Mouse (Mus musculus) midbrain, embryonic 15.5 days (tissue): ENCODE measurements around the gene Avpi1. TPM values are rescaled to one million over a fixed set of nuclear protein-coding genes. Genes with fewer than 3 reads are reported as not detected.

Experiments used
- ATAC-seq: fragments of 200-750 bp; cut with Nextera tagmentation; replicated peaks from 2 replicates; pipeline ENCODE4 v1.8.0; 2017; ENCODE audit warnings: moderate TSS enrichment
- H3K27ac ChIP-seq: fragments of 300-500 bp; sonication (generic); 2 replicates; pipeline ENCODE4 v1.5.1; 2015; ENCODE audit warnings: mild to moderate bottlenecking, inconsistent platforms
- H3K27me3 ChIP-seq: fragments of 300-500 bp; sonication (generic); replicated peaks from 2 replicates; pipeline ENCODE4 v1.6.1; 2015; ENCODE audit warnings: inconsistent platforms
- H3K36me3 ChIP-seq: fragments of 300-500 bp; sonication (generic); replicated peaks from 2 replicates; pipeline ENCODE4 v1.6.1; 2015; ENCODE audit warnings: inconsistent platforms
- H3K4me1 ChIP-seq: fragments of 300-500 bp; sonication (generic); 2 replicates; pipeline ENCODE4 v1.6.1; 2015; ENCODE audit warnings: inconsistent platforms
- H3K4me2 ChIP-seq: fragments of 300-500 bp; sonication (generic); 2 replicates; pipeline ENCODE4 v1.6.1; 2015; ENCODE audit warnings: inconsistent platforms, mild to moderate bottlenecking, moderate library complexity
- H3K4me3 ChIP-seq: fragments of 300-500 bp; sonication (generic); 2 replicates; pipeline ENCODE4 v1.5.1; 2015; ENCODE audit warnings: mild to moderate bottlenecking, inconsistent platforms
- H3K9ac ChIP-seq: fragments of 300-500 bp; sonication (generic); 2 replicates; pipeline ENCODE4 v1.6.1; 2015; ENCODE audit warnings: mild to moderate bottlenecking, inconsistent platforms
- H3K9me3 ChIP-seq: fragments of 300-500 bp; sonication (generic); 2 replicates; pipeline ENCODE4 v1.6.1; 2016; ENCODE audit warnings: inconsistent platforms
- WGBS: fragments of 180-500 bp; shearing (Covaris S2); methylation state at CpG from one replicate; pipeline ENCODE4 v1.1.7; 2015; ENCODE audit warnings: mixed read lengths; 5-methylcytosine and 5-hydroxymethylcytosine counted together
- polyA plus RNA-seq: library from polyadenylated mRNA; unstranded; fragments of >200 nt; fragmentation: Nextera tagmentation; extraction: Ambion mirVana; gene quantifications from 2 replicates; pipeline ENCODE4 v1.2.1, GENCODE M21; 2015

Gene Avpi1
- polyA plus RNA-seq, 1 experiment from 2014 or later: 6.3 TPM

DNA sequence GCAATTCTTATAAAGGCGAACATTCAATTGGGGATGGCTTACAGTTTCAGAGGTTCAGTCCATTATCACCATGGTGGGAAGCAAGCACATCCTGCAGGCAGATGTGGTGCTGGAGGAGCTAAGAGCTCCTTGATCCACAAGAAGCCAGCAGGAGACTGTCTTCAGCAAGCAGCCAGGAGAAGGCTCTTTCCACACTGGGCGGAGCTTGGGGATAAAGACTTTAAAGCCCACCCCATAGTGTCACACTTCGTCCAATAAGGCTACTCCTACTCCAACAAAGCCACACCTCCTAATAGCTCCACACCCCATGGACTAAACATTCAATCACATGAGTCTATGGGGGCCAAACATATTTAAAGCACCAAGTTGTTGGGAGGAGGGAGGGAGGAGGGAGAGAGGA lies 13.1 kb upstream of the Avpi1 start:
- WGBS: 77% methylated on average over 3 of the region's 3 CpGs
- Histone ChIP-seq H3K9ac (no peak overlapping the region), H3K4me2 (no peak overlapping the region), H3K36me3 (no peaks in the 10 kb centered on the region), H3K4me1 (0 out of 2 replicates have a peak, but pooled peaks cover 1% of the 10 kb centered on the region), H3K9me3 (no peaks in the 10 kb centered on the region), H3K27me3 (no peaks in the 10 kb centered on the region; the same call in 1 of the 2 replicates), H3K4me3 (no peak overlapping the region), H3K27ac (no peak overlapping the region)
- no peak for ATAC-seq

DNA sequence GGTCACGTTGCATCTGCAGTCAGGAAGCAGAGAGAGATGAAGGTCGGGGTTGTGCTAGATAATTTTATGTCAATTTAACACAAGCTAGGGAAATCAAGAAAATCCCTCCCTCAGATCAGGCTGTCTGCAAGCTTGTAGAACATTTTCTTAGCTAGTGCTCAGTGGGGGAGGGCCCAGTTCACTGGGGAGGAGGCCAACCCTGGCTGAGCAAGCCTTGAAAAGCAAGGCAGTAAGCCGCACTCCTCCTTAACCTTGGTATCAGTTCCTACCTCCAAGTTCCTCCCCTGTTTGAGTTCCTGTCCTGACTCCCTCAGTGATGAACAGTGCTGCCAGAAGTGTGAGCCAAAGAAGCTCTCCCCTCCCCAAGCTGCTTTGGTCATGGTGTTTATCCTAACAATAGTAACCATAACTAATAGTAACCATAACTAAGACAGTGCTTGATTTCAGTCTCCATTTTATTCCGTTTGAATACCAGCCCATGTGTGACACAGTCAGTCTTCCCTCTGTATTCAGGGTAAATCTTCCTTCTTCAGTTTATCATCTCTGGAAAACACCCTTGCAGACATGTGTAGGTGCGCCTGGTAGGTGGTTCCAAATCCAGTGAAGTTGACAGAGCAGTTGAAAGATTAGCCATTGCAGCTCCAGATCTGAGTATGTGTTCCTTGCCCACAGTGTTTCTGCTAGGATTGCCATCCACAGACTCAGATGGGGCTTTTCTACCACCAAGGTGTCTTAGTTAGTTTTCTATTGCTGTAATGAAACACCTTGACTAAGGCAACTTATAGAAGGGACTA lies 11.1 kb upstream of the Avpi1 start:
- Histone ChIP-seq H3K9ac (no peak overlapping the region), H3K27ac (no peak overlapping the region), H3K4me1 (no peaks in the 10 kb centered on the region), H3K36me3 (no peaks in the 10 kb centered on the region), H3K9me3 (no peaks in the 10 kb centered on the region), H3K4me3 (no peak overlapping the region), H3K4me2 (no peak overlapping the region), H3K27me3 (no peaks in the 10 kb centered on the region)
- no peak for ATAC-seq
- 81% methylated on average over 5 of the region's 5 CpGs for WGBS

DNA sequence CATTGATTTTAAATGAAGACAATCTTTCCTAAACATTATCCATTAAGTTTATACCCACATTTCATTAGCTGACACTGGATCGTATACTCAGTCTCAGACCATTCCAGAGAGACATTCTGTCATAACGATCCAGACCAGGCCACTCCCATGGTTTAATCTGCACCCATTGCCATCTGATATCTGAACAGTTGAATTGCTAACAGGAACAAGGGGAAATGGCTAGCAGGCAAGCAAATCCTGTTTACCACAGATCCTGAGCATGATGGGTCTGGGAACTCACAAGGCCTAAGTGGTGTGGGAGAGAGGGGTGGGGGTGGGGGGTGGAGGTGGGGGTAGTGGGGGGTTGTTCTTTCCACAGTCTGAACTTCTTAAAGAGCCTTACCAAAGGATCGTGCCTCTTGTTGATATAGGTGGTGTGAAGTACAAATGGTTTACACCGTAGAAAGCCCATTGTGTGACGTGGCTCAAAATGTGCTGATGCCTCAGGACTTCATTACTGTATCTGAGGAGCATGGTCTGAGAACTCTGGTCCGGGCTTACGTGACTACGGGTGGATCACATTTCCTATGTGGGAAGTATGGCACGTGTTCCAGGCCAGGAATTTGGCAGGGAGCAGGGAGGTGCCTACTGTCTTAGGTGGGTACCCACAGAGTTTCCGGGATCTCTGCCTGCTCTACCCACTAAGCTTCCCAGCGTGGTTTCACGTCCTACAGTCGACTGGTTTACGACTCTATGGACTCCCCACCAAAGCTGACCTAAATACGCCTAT lies 9.8 kb upstream of the Avpi1 start:
- Histone ChIP-seq H3K4me2 (no peak overlapping the region), H3K27me3 (no peaks in the 10 kb centered on the region), H3K36me3 (no peaks in the 10 kb centered on the region), H3K9me3 (no peaks in the 10 kb centered on the region), H3K4me3 (no peak overlapping the region), H3K27ac (no peak overlapping the region), H3K4me1 (no peaks in the 10 kb centered on the region), H3K9ac (no peak overlapping the region)
- ATAC-seq: no peak
- WGBS: 92% methylated on average over 15 of the region's 15 CpGs

DNA sequence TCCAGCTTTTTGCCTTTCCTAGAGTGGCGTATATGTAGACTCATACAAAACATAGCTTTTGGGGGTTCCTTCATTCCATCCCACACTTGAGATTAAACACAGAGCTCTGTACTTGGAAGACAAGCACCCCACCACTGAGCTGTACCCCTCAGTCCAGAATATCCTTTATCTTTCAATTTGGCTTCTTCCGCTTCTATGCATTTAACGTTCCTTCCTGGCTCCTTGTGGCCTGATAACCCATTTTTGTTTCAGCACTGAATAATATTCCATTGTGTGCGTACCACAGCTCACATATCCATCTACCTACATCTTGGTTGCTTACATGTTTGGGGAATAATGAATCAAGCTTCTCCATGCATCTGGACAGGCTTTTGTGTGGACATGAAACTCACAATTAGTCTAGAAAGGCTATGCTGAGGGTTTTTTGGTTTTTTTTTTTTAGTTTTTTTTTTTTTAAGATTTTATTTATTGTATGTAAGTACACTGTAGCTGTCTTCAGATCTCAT lies 8.4 kb upstream of the Avpi1 start:
- no peak overlapping the region for H3K9ac ChIP-seq
- H3K4me3 ChIP-seq: no peak overlapping the region
- no peaks in the 10 kb centered on the region for H3K36me3 ChIP-seq
- no peak overlapping the region for H3K27ac ChIP-seq
- H3K27me3 ChIP-seq: no peaks in the 10 kb centered on the region
- no peaks in the 10 kb centered on the region for H3K9me3 ChIP-seq
- H3K4me1 ChIP-seq: no peaks in the 10 kb centered on the region
- 88% methylated on average over 4 of the region's 4 CpGs for WGBS
- ATAC-seq: no peak
- H3K4me2 ChIP-seq: no peak overlapping the region

DNA sequence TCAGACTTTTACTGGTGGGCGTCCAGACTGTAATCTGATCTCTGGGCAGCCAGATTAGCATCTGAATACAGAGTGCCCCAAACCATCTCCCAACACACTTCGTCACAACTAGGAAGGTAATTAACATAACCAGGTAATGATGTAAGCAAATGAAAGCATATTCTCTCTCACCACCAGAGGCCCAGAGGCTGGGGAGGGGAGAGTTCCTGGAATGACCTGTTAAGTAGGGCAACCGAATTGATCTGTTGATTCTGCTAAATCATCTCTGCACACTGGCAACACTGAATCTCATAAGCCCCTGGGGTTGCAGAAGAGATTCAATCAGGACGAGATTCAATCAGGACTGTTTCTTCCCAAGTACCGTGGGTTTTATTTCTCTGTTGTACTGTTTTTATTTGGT lies 7.3 kb upstream of the Avpi1 start:
- H3K9ac ChIP-seq: no peak overlapping the region

DNA sequence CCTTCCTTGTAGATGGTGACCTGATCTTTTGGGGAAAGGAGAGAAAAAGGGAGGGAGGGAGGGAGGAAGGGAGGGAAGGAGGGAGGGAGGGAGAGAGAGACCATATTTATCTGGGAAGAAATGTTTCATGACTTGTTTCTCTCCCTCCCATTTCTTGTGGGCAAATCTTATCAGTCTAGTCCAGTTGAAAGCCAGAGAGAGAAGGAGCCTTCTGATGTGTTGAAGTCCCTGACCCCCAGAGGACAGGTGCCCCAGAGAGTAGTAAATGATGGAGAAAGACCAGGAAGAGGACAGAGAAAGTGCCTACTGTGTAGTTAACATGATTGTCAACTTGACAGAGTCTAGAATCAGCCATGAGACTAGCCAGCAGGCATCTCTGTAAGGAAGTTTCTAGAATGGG lies 6.2 kb upstream of the Avpi1 start:
- Histone ChIP-seq H3K27ac (no peak overlapping the region), H3K27me3 (0 out of 2 replicates have a peak, but pooled peaks cover 5% of the 10 kb centered on the region), H3K4me2 (no peak overlapping the region), H3K9ac (no peak overlapping the region), H3K9me3 (no peaks in the 10 kb centered on the region), H3K4me1 (peaks cover 1% of the 10 kb centered on the region), H3K36me3 (no peaks in the 10 kb centered on the region), H3K4me3 (no peak overlapping the region)
- no peak for ATAC-seq

More for the DNA sequence above, 7.3 kb upstream of the Avpi1 start:
- 21% methylated on average over 5 of the region's 5 CpGs for WGBS
- no peak for ATAC-seq
- no peak overlapping the region for H3K4me3 ChIP-seq
- no peaks in the 10 kb centered on the region for H3K27me3 ChIP-seq
- no peak overlapping the region for H3K4me2 ChIP-seq
- no peak overlapping the region for H3K27ac ChIP-seq
- H3K9me3 ChIP-seq: no peaks in the 10 kb centered on the region
- H3K4me1 ChIP-seq: no peaks in the 10 kb centered on the region
- H3K36me3 ChIP-seq: no peaks in the 10 kb centered on the region

DNA sequence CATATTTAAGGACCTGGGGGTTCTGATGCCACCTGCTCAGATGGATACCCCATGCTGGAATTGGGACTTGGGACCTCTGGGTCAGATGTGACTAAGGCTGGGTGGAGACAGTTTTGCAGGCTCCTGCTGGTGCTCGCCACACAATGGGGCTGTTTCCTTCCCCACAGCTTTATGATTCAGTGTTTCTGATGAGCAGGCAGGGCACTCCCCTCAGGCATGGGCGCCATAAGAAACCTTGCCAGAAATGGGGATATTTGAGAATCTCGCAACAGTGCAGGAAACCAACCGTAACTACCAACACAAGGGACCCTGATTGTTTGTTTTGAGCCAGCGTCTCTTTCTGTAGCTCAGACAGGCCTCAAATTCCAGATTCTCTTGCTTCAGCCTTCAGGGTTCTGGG lies 2.2 kb upstream of the Avpi1 start:
- Histone ChIP-seq H3K27ac (no peak overlapping the region), H3K9ac (no peak overlapping the region), H3K4me2 (no peak overlapping the region), H3K9me3 (no peaks in the 10 kb centered on the region), H3K4me3 (no peak overlapping the region), H3K27me3 (0 out of 2 replicates have a peak, but pooled peaks cover 10% of the 10 kb centered on the region), H3K36me3 (no peaks in the 10 kb centered on the region), H3K4me1 (peaks cover 21% of the 10 kb centered on the region)
- 69% methylated on average over 5 of the region's 5 CpGs for WGBS
- ATAC-seq: no peak

DNA sequence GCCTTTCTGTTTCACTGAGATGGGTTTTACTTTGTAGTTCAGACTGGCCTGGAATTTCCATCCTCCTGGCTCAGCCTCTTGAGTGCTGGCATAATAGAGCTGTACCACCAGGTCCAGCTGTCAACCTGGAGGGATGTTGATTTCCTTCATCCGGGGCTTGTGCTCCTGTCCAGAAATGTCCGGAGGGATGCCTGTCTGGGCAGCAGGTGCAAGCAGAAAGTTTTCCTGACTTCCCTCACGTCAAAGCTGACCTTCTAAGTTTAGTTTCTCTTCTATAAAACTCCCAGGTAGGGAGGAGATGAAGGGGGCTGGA lies 1.4 kb upstream of the Avpi1 start:
- H3K9me3 ChIP-seq: no peaks in the 10 kb centered on the region
- peaks cover 21% of the 10 kb centered on the region for H3K4me1 ChIP-seq
- H3K27ac ChIP-seq: no peak overlapping the region
- no peak for ATAC-seq
- H3K27me3 ChIP-seq: 0 out of 2 replicates have a peak, but pooled peaks cover 10% of the 10 kb centered on the region
- H3K9ac ChIP-seq: no peak overlapping the region
- 58% methylated on average over 3 of the region's 3 CpGs for WGBS
- H3K4me2 ChIP-seq: no peak overlapping the region
- no peak overlapping the region for H3K4me3 ChIP-seq
- H3K36me3 ChIP-seq: no peaks in the 10 kb centered on the region

DNA sequence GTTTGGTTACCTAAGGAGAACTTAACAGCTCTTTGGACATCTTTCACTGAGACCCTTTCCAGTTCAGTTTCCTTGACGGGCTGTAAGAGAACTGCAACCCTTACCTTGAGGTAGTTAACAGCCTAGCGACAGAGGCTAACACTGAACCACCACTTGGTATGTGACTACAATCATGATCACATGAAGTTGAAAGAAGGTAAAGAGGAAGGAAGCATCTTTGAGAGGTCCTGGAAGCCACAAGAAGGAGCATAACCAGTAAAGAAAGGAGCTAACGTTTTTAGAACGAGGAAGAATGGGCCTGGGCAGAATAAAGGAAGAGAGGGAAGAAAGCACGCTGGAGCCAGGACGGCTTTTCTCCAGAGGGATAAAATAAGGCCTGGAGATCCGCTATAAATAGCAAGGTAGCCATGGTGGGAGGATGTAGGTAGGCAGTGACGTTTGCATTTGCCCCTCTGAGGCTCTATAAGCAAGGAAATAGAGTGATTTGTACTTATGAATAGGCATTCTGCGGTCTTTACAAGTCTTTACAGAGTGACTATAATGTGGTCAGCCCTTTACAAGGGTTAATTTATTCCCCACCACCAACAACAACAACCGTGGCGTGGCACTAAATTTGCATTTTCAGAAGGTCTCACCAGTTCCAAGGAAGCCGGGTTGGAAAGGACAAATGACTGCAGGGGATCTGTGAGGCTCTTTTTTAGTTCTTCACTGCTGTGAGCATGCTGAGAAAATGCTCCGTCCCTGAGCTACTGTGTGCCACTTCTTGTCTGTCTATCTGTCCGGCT lies 842 bp upstream of the Avpi1 start:
- Histone ChIP-seq H3K9ac (peak overlapping the region; percentile 62), H3K36me3 (0 out of 2 replicates have a peak, but pooled peaks cover under 1% of the 10 kb centered on the region)
- ATAC-seq: no peak

DNA sequence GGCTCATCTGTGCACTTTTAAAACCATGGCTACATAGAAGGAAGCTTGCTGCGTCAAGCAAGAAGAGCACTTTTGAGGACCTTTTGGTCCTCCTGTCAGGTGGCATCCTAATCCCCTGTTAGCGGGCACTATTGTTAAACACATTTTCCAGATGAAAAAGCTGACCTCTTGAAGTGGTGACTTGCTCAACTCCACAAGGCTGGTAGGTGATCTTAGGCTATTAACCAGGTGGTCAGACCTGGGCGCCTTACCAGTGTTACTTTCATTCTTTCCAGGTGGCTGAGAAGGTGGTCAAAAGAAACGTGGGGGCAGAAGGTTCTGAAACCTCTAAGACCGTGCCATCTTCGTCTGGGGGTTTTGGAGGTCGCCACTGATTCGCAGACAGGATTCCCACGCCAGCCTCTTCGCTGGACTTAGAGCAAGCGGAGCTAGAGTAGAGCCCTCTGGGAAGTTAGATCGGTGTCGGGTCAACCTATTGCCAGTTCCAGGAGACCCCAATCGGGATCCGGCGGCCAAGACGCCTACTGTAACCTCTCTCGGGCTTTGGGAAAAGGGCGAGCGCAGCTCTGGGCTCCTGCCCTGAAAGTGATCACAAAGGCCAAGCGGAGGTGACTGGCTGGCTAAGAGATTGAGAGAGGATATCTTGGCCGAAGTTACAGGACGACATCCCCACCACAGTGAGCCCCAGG lies 663 bp downstream of the Avpi1 start:
- 0 out of 2 replicates have a peak, but pooled peaks cover 6% of the 10 kb centered on the region for H3K36me3 ChIP-seq
- H3K9ac ChIP-seq: peak overlapping the region; percentile 62
- H3K9me3 ChIP-seq: no peaks in the 10 kb centered on the region
- peak overlapping the region; percentile 58; the same call in 1 of the 2 replicates for H3K27ac ChIP-seq
- H3K4me2 ChIP-seq: peak overlapping the region; percentile 99
- ATAC-seq: no peak
- H3K4me3 ChIP-seq: peak overlapping the region; percentile 66
- 5% methylated on average over 23 of the region's 23 CpGs for WGBS
- H3K4me1 ChIP-seq: peaks cover 21% of the 10 kb centered on the region
- H3K27me3 ChIP-seq: 0 out of 2 replicates have a peak, but pooled peaks cover 10% of the 10 kb centered on the region

More for the DNA sequence above, 842 bp upstream of the Avpi1 start:
- peak overlapping the region; percentile 99 for H3K4me2 ChIP-seq
- H3K4me1 ChIP-seq: peaks cover 21% of the 10 kb centered on the region
- H3K27me3 ChIP-seq: 0 out of 2 replicates have a peak, but pooled peaks cover 10% of the 10 kb centered on the region
- no peaks in the 10 kb centered on the region for H3K9me3 ChIP-seq
- peak overlapping the region; percentile 60 for H3K27ac ChIP-seq
- WGBS: 18% methylated on average over 14 of the region's 14 CpGs
- H3K4me3 ChIP-seq: peak overlapping the region; percentile 66

DNA sequence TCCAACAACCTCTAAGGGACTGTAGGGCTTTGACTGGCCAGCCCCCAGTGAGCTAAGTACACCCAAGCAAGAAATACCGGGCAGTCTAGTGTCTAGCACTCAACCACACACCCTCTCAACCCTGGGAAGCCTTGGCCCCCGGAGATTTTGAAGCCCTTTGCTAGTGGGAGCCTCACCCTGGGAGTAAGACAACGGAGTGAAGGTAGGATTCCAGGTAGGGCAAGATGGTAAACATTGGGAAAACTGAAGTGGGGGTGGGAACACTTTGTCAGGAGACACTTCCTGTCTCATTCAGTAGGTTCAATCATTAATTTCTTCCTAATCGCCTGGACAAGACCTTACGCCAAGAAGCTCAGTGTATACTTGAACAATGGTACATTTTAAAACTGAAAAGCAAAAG lies 1.8 kb downstream of the Avpi1 start:
- no peak for ATAC-seq
- 87% methylated on average over 5 of the region's 5 CpGs for WGBS
- no peak overlapping the region for H3K27ac ChIP-seq
- no peak overlapping the region for H3K9ac ChIP-seq
- H3K4me2 ChIP-seq: no peak overlapping the region
- H3K36me3 ChIP-seq: 0 out of 2 replicates have a peak, but pooled peaks cover 11% of the 10 kb centered on the region
- 0 out of 2 replicates have a peak, but pooled peaks cover 10% of the 10 kb centered on the region for H3K27me3 ChIP-seq
- no peaks in the 10 kb centered on the region for H3K9me3 ChIP-seq
- H3K4me3 ChIP-seq: no peak overlapping the region
- peaks cover 21% of the 10 kb centered on the region for H3K4me1 ChIP-seq
